26 mouse cellular contexts compared by ENCODE assay signal in the genomic region with DNA sequence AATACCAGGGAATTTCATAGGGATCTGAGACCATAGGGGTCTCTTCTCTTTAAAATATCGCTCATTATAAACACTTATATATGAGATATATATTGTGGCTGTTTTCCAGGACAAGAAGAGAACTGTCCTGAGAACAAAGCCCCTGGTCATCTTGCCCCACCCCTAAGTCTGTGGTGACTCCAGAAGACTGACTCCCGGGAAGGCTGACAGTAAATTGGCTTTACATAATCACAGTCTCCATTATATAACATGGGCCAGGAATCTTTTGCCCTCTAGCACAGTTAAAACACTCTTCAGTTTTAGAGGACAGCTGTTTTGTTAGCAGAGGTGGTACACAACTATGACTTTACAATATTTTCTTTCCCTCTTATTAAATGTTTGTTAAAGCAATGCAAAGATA.
A peak's percentile ranks its signal among the peaks of the same experiment; 100 is the strongest.
DNase-seq lines count a peak whose midpoint lies in the region; ATAC-seq and TF ChIP-seq lines count a peak whose summit lies in the region.
"Had no signal": no experiment of that assay in that cellular context is flagged by ENCODE, and none has a peak within 500 bp of the region (broad histone marks: within the 10 kb centered on the region; RNA-seq: fewer than 3 reads in every experiment).

No protein-coding gene starts in this region.

- TF ChIP-seq EP300 in lung, postnatal 0 days (IDR thresholded peaks at IDR 0.05) = no peak

- peaks cover 74% of the 10 kb centered on the region for H3K4me1 ChIP-seq in heart, embryonic 13.5 days
- H3K4me1 ChIP-seq in kidney, adult 2 months (ENCODE audit: control insufficient read depth, insufficient read depth, low read length) = peaks cover 30% of the 10 kb centered on the region; the same call in 1 of the 2 replicates
- peaks cover 15% of the 10 kb centered on the region; the same call in 1 of the 2 replicates for H3K4me1 ChIP-seq in lung, postnatal 0 days (ENCODE audit: insufficient read depth, low read depth, low read length)

- H3K36me3 ChIP-seq in heart, embryonic 13.5 days = peaks cover 7% of the 10 kb centered on the region; the same call in 1 of the 2 replicates
- no peaks in the 10 kb centered on the region for H3K36me3 ChIP-seq in kidney, adult 2 months (ENCODE audit: control insufficient read depth, insufficient read depth, low read length)
- no peaks in the 10 kb centered on the region for H3K36me3 ChIP-seq in lung, postnatal 0 days (ENCODE audit: insufficient read depth, low read length)
- H3K36me3 ChIP-seq: liver, embryonic 13.5 days; midbrain, embryonic 10.5 days; neural tube, embryonic 13.5 days had no signal

- H3K4me3 ChIP-seq in heart, embryonic 13.5 days = no peak overlapping the region
- no peak overlapping the region for H3K4me3 ChIP-seq in kidney, adult 2 months (ENCODE audit: insufficient read depth, low read depth, low read length)
- no peak overlapping the region for H3K4me3 ChIP-seq in lung, postnatal 0 days (ENCODE audit: low read depth, low read length)
- H3K4me3 ChIP-seq: liver, embryonic 13.5 days; lung, embryonic 15.5 days; midbrain, embryonic 10.5 days; myocyte; neural tube, embryonic 13.5 days had no signal

- H3K4me2 ChIP-seq in heart, embryonic 13.5 days = no peak overlapping the region
- H3K4me2 ChIP-seq in lung, postnatal 0 days (replicated peaks; ENCODE audit: low read depth, low read length) = no peak overlapping the region
- H3K4me2 ChIP-seq: liver, embryonic 13.5 days; lung, embryonic 15.5 days; neural tube, embryonic 13.5 days had no signal

- no peak for TF ChIP-seq CTCF in kidney, adult 2 months (conservative IDR thresholded peaks at IDR 0.05; ENCODE audit: insufficient read depth, insufficient read length, low read depth, low read length)
- no peak for TF ChIP-seq CTCF in lung, postnatal 0 days (IDR thresholded peaks at IDR 0.05)

- H3K9ac ChIP-seq in heart, embryonic 13.5 days = no peak overlapping the region
- no peak overlapping the region for H3K9ac ChIP-seq in lung, postnatal 0 days (replicated peaks; ENCODE audit: low read depth)
- H3K9ac ChIP-seq: forebrain, postnatal 0 days; liver, embryonic 13.5 days; lung, embryonic 15.5 days; neural tube, embryonic 13.5 days had no signal

- no peaks in the 10 kb centered on the region for H3K9me3 ChIP-seq in heart, embryonic 13.5 days
- H3K9me3 ChIP-seq in lung, postnatal 0 days (ENCODE audit: low read length) = no peaks in the 10 kb centered on the region
- H3K9me3 ChIP-seq: liver, embryonic 13.5 days; lung, embryonic 15.5 days; midbrain, embryonic 10.5 days; neural tube, embryonic 13.5 days had no signal

- no peaks in the 10 kb centered on the region for H3K27me3 ChIP-seq in heart, embryonic 13.5 days (replicated peaks)
- H3K27me3 ChIP-seq in kidney, adult 2 months (replicated peaks; ENCODE audit: control insufficient read depth, insufficient read depth, low read length) = no peaks in the 10 kb centered on the region
- H3K27me3 ChIP-seq in lung, postnatal 0 days (replicated peaks; ENCODE audit: insufficient read depth, low read length) = no peaks in the 10 kb centered on the region
- H3K27me3 ChIP-seq: liver, embryonic 13.5 days; lung, embryonic 15.5 days; neural tube, embryonic 13.5 days had no signal

- no peak for ATAC-seq in heart, embryonic 13.5 days (ENCODE audit: extremely low read depth, insufficient number of reproducible peaks, low FRiP score, low TSS enrichment)
- no peak for ATAC-seq in lung, postnatal 0 days
- ATAC-seq: activated CD4-positive, CD25-positive, alpha-beta regulatory T cell, adult 4 months; forebrain, postnatal 0 days; hindbrain, embryonic 16.5 days; intestine, postnatal 0 days; midbrain, embryonic 16.5 days had no signal

- no peak for TF ChIP-seq POLR2A in kidney, adult 2 months (IDR thresholded peaks at IDR 0.05; ENCODE audit: low read depth, low read length)

- peak overlapping the region; percentile 46 for H3K27ac ChIP-seq in heart, embryonic 13.5 days (replicated peaks)
- H3K27ac ChIP-seq in kidney, adult 2 months (ENCODE audit: insufficient read depth, low read depth, low read length) = no peak overlapping the region; the same call in 1 of the 2 replicates
- no peak overlapping the region for H3K27ac ChIP-seq in lung, postnatal 0 days (ENCODE audit: low read length)
- H3K27ac ChIP-seq: kidney, postnatal 0 days; liver, embryonic 13.5 days; midbrain, embryonic 10.5 days; neural tube, embryonic 13.5 days had no signal

- WGBS in heart, embryonic 13.5 days = 47% methylated on average over 2 of the region's 2 CpGs
- WGBS in kidney, adult 2 months = 65% methylated on average over 2 of the region's 2 CpGs
- 46% methylated on average over 2 of the region's 2 CpGs for WGBS in lung, postnatal 0 days

- peak; percentile 39 for DNase-seq in cerebellum, adult 9-10 months
- DNase-seq in cerebellum, postnatal 36 days = no peak
- no peak for DNase-seq in heart, postnatal 10 days
- DNase-seq in kidney, adult 2 months = peak; percentile 41
- no peak for DNase-seq in kidney, postnatal 10 days
- DNase-seq in lung, postnatal 25 days (ENCODE audit: low spot score) = peak; percentile 36
- no peak for DNase-seq in lung, postnatal 0 days (ENCODE audit: low spot score)
- DNase-seq: adrenal gland, postnatal 10 days; cerebellum, adult 2 months; forebrain, postnatal 0 days; gastrocnemius, postnatal 36 days; heart, postnatal 4 days; liver, embryonic 13.5 days; retina, postnatal 1 day; right cerebral cortex, postnatal 25 days; spleen, adult 18-20 months had no signal

- intact Hi-C loops in heart, postnatal 10 days (cut with DNase I) = no loop called here

Comparison
In these comparisons a context has a peak if more than half of its experiments do, and no peak if none do; other contexts are left out.
1. DNase-seq: peak in cerebellum, adult 9-10 months (single experiment), kidney, adult 2 months (single experiment) and lung, postnatal 25 days (single experiment); none in cerebellum, postnatal 36 days (0 of 2), heart, postnatal 10 days (0 of 2), kidney, postnatal 10 days (single experiment) and lung, postnatal 0 days (single experiment).